Comparison of ENCODE assay signal across 22 mouse cellular contexts in genomic region chr5:133774116-133774515, GRCm38 (mm10).
A peak's percentile ranks its signal among the peaks of the same experiment; 100 is the strongest.
DNase-seq lines count a peak whose midpoint lies in the region; ATAC-seq and TF ChIP-seq lines count a peak whose summit lies in the region.
"Had no signal": no experiment of that assay in that cellular context is flagged by ENCODE, and none has a peak within 500 bp of the region (broad histone marks: within the 10 kb centered on the region; RNA-seq: fewer than 3 reads in every experiment).

No protein-coding gene starts in this region.

- H3K9me3 ChIP-seq in kidney, embryonic 16.5 days (ENCODE audit: low read length) = no peaks in the 10 kb centered on the region

- no peak for ATAC-seq in kidney, embryonic 16.5 days (ENCODE audit: low FRiP score, low TSS enrichment)
- ATAC-seq: activated CD4-positive, CD25-positive, alpha-beta regulatory T cell, adult 4 months; CD4-positive, CD25-positive, alpha-beta regulatory T cell, adult 4 months; Patski had no signal

- 60% methylated on average over 3 of the region's 3 CpGs for WGBS in kidney, adult 2 months
- WGBS in kidney, embryonic 16.5 days = 82% methylated on average over 3 of the region's 3 CpGs

- TF ChIP-seq POLR2A in kidney, adult 2 months (IDR thresholded peaks at IDR 0.05; ENCODE audit: low read depth, low read length) = no peak

- no peaks in the 10 kb centered on the region for H3K36me3 ChIP-seq in kidney, adult 2 months (ENCODE audit: control insufficient read depth, insufficient read depth, low read length)
- H3K36me3 ChIP-seq in kidney, embryonic 16.5 days (ENCODE audit: insufficient read depth, low read length) = no peaks in the 10 kb centered on the region
- H3K36me3 ChIP-seq: G1E had no signal

- no peak overlapping the region for H3K9ac ChIP-seq in kidney, embryonic 16.5 days (replicated peaks; ENCODE audit: low read length)

- no peaks in the 10 kb centered on the region for H3K27me3 ChIP-seq in kidney, adult 2 months (replicated peaks; ENCODE audit: control insufficient read depth, insufficient read depth, low read length)
- no peaks in the 10 kb centered on the region for H3K27me3 ChIP-seq in kidney, embryonic 16.5 days (ENCODE audit: insufficient read depth, low read length)
- H3K27me3 ChIP-seq: CH12.LX, Patski had no signal

- no peaks in the 10 kb centered on the region for H3K4me1 ChIP-seq in kidney, adult 2 months (ENCODE audit: control insufficient read depth, insufficient read depth, low read length)
- H3K4me1 ChIP-seq in kidney, embryonic 16.5 days (ENCODE audit: insufficient read depth, low read length) = no peaks in the 10 kb centered on the region

- no peak overlapping the region for H3K27ac ChIP-seq in kidney, adult 2 months (ENCODE audit: insufficient read depth, low read depth, low read length)
- no peak overlapping the region for H3K27ac ChIP-seq in kidney, embryonic 16.5 days (ENCODE audit: low read length)

- peak; percentile 61 for DNase-seq in kidney, adult 2 months
- peak; percentile 8 to 45 for DNase-seq in kidney, adult 8-10 months
- DNase-seq in kidney, postnatal 4 days = no peak
- DNase-seq in kidney, adult 9 months = peak; percentile 75
- no peak for DNase-seq in kidney, adult 18-20 months
- peak; percentile 5 to 6 for DNase-seq in kidney, postnatal 36 days
- no peak for DNase-seq in kidney, postnatal 10 days
- DNase-seq: adrenal gland, adult 2 months; adrenal gland, adult 8-10 months; adrenal gland, postnatal 10 days; adrenal gland, postnatal 14 days; adrenal gland, postnatal 25 days; adrenal gland, postnatal 36 days; B cell, adult 2 months; cerebellum, adult 11 months; cerebellum, adult 11-12 months had no signal

- no peak for TF ChIP-seq CTCF in kidney, adult 2 months (conservative IDR thresholded peaks at IDR 0.05; ENCODE audit: insufficient read depth, insufficient read length, low read depth, low read length)

- H3K4me2 ChIP-seq in kidney, embryonic 16.5 days (replicated peaks; ENCODE audit: low read depth, low read length) = no peak overlapping the region

- H3K4me3 ChIP-seq in kidney, adult 2 months (ENCODE audit: insufficient read depth, low read depth, low read length) = no peak overlapping the region
- H3K4me3 ChIP-seq in kidney, embryonic 16.5 days (ENCODE audit: low read length) = no peak overlapping the region

Comparison
In these comparisons a context has a peak if more than half of its experiments do, and no peak if none do; other contexts are left out.
1. DNase-seq: peak in kidney, adult 2 months (single experiment), kidney, adult 8-10 months (2 of 2), kidney, adult 9 months (single experiment) and kidney, postnatal 36 days (2 of 2); none in kidney, postnatal 4 days (0 of 2), kidney, adult 18-20 months (single experiment) and kidney, postnatal 10 days (single experiment).